In genomic region chr8:127243351-127243750, GRCm38 (mm10) we compare ENCODE assay signal across 24 mouse cellular contexts.
DNase-seq lines count a peak whose midpoint lies in the region; ATAC-seq and TF ChIP-seq lines count a peak whose summit lies in the region.
"Had no signal": no experiment of that assay in that cellular context is flagged by ENCODE, and none has a peak within 500 bp of the region (broad histone marks: within the 10 kb centered on the region; RNA-seq: fewer than 3 reads in every experiment).

No protein-coding gene starts in this region.

- 75% methylated on average over 4 of the region's 4 CpGs for WGBS in intestine, postnatal 0 days
- WGBS in intestine, embryonic 16.5 days = 86% methylated on average over 4 of the region's 4 CpGs

- no peaks in the 10 kb centered on the region for H3K9me3 ChIP-seq in intestine, postnatal 0 days (ENCODE audit: control insufficient read depth)
- no peaks in the 10 kb centered on the region for H3K9me3 ChIP-seq in intestine, embryonic 16.5 days (ENCODE audit: control insufficient read depth, low read length)
- H3K9me3 ChIP-seq: embryonic facial prominence, embryonic 12.5 days; embryonic facial prominence, embryonic 15.5 days; heart, embryonic 10.5 days; heart, embryonic 13.5 days had no signal

- TF ChIP-seq POLR2A in myocyte (IDR thresholded peaks at IDR 0.05; ENCODE audit: insufficient read length, low read depth) = no peak

- intact Hi-C loops in left cerebral cortex, adult 2 months (cut with DNase I) = no loop called here

- ATAC-seq in intestine, postnatal 0 days = peak; percentile 49; the same call in 1 of the 2 replicates
- ATAC-seq in intestine, embryonic 16.5 days = no peak
- ATAC-seq: forebrain, embryonic 14.5 days; hindbrain, postnatal 0 days; inflammation-experienced regulatory T-cells, adult 6 months; Patski had no signal

- no peak overlapping the region for H3K4me3 ChIP-seq in intestine, postnatal 0 days (ENCODE audit: low read depth, low read length)
- H3K4me3 ChIP-seq in intestine, embryonic 16.5 days (ENCODE audit: low read length) = no peak overlapping the region
- no peak overlapping the region for H3K4me3 ChIP-seq in myocyte
- H3K4me3 ChIP-seq in left cerebral cortex, adult 2 months = no peak overlapping the region
- H3K4me3 ChIP-seq: embryonic facial prominence, embryonic 12.5 days; embryonic facial prominence, embryonic 15.5 days; heart, adult 2 months; heart, embryonic 10.5 days; heart, embryonic 13.5 days had no signal

- H3K4me1 ChIP-seq in intestine, postnatal 0 days (replicated peaks; ENCODE audit: control insufficient read depth, insufficient read depth, low read length) = peaks cover 7% of the 10 kb centered on the region; the same call in 1 of the 2 replicates
- peaks cover 3% of the 10 kb centered on the region for H3K4me1 ChIP-seq in intestine, embryonic 16.5 days (ENCODE audit: control insufficient read depth, insufficient read depth, low read length)

- H3K9ac ChIP-seq in intestine, postnatal 0 days (ENCODE audit: low read depth, low read length) = no peak overlapping the region
- no peak overlapping the region for H3K9ac ChIP-seq in intestine, embryonic 16.5 days (ENCODE audit: low read depth, low read length)
- H3K9ac ChIP-seq: embryonic facial prominence, embryonic 12.5 days; embryonic facial prominence, embryonic 15.5 days; forebrain, postnatal 0 days; heart, embryonic 13.5 days; hindbrain, embryonic 14.5 days had no signal

- no peak overlapping the region for H3ac ChIP-seq in myocyte (ENCODE audit: control insufficient read depth, insufficient read length)

- no peaks in the 10 kb centered on the region for H3K36me3 ChIP-seq in intestine, postnatal 0 days (ENCODE audit: control insufficient read depth, insufficient read depth)
- H3K36me3 ChIP-seq in intestine, embryonic 16.5 days (ENCODE audit: control insufficient read depth, insufficient read depth, low read length) = no peaks in the 10 kb centered on the region
- no peaks in the 10 kb centered on the region for H3K36me3 ChIP-seq in myocyte (ENCODE audit: control insufficient read depth, insufficient read depth)
- H3K36me3 ChIP-seq: embryonic facial prominence, embryonic 12.5 days; embryonic facial prominence, embryonic 15.5 days; heart, embryonic 10.5 days; heart, embryonic 13.5 days had no signal

- TF ChIP-seq CTCF in intestine, postnatal 0 days (IDR thresholded peaks at IDR 0.05; ENCODE audit: low read depth) = no peak
- TF ChIP-seq CTCF in left cerebral cortex, adult 2 months (IDR thresholded peaks at IDR 0.05) = no peak

- DNase-seq in 3T3-L1 (ENCODE audit: low read depth, low spot score) (peak; percentile 58), NIH3T3 (ENCODE audit: low read depth) (peak; percentile 65)
- DNase-seq in left cerebral cortex, adult 2 months (ENCODE audit: extremely low spot score in 1 of 2, low spot score in 2 of 2) = no peak
- no peak for DNase-seq in cerebellum, adult 11-12 months
- DNase-seq: cerebellum, adult 2 months; cerebellum, adult 9-11 months; cerebellum, postnatal 25 days; forebrain, postnatal 0 days; gastrocnemius, postnatal 25 days; heart, adult 2 months; heart, postnatal 14 days; heart, postnatal 4 days had no signal

- no peak overlapping the region for H3K4me2 ChIP-seq in intestine, postnatal 0 days (replicated peaks; ENCODE audit: low read depth)
- no peak overlapping the region for H3K4me2 ChIP-seq in intestine, embryonic 16.5 days (ENCODE audit: low read depth, low read length)
- no peak overlapping the region for H3K4me2 ChIP-seq in myocyte (ENCODE audit: low read depth)
- H3K4me2 ChIP-seq: embryonic facial prominence, embryonic 12.5 days; embryonic facial prominence, embryonic 15.5 days; heart, embryonic 13.5 days; hindbrain, embryonic 14.5 days had no signal

- 0 out of 2 replicates have a peak overlapping the region, but pooled peaks have one; percentile 2 for H3K27ac ChIP-seq in intestine, postnatal 0 days (ENCODE audit: low read depth, low read length)
- H3K27ac ChIP-seq in intestine, embryonic 16.5 days (ENCODE audit: low read length) = no peak overlapping the region
- H3K27ac ChIP-seq in left cerebral cortex, adult 2 months = no peak overlapping the region
- H3K27ac ChIP-seq: embryonic facial prominence, embryonic 12.5 days; embryonic facial prominence, embryonic 15.5 days; heart, adult 2 months; heart, embryonic 10.5 days; heart, embryonic 13.5 days; hindbrain, embryonic 14.5 days; hindbrain, postnatal 0 days had no signal

- H3K79me2 ChIP-seq in myocyte (ENCODE audit: control insufficient read depth, insufficient read depth) = peaks cover 34% of the 10 kb centered on the region

- H3K27me3 ChIP-seq in intestine, postnatal 0 days (replicated peaks; ENCODE audit: control insufficient read depth, insufficient read depth, low read length) = no peaks in the 10 kb centered on the region
- H3K27me3 ChIP-seq in intestine, embryonic 16.5 days (replicated peaks; ENCODE audit: control insufficient read depth, insufficient read depth, low read length) = no peaks in the 10 kb centered on the region
- no peaks in the 10 kb centered on the region for H3K27me3 ChIP-seq in myocyte (ENCODE audit: control insufficient read depth, insufficient read depth, insufficient read length)
- H3K27me3 ChIP-seq: embryonic facial prominence, embryonic 12.5 days; embryonic facial prominence, embryonic 15.5 days; heart, embryonic 13.5 days; Patski had no signal

TF ChIP-seq in myocyte, 11 proteins besides CTCF, POLR2A, EP300 and RAD21:
- TF ChIP-seq E2F4 (IDR thresholded peaks at IDR 0.05; ENCODE audit: insufficient read depth) (no peak), USF1 (IDR thresholded peaks at IDR 0.05; ENCODE audit: low read depth) (no peak), MAX (IDR thresholded peaks at IDR 0.05; ENCODE audit: low read depth) (no peak), CEBPB (IDR thresholded peaks at IDR 0.05; ENCODE audit: insufficient read depth, poor library complexity, severe bottlenecking) (0 out of 2 replicates have a peak, but pooled peaks have one; percentile 12), TCF12 (IDR thresholded peaks at IDR 0.05; ENCODE audit: insufficient read depth, poor library complexity, severe bottlenecking) (no peak), TCF3 (IDR thresholded peaks at IDR 0.05; ENCODE audit: insufficient read length, low read depth) (no peak), SRF (IDR thresholded peaks at IDR 0.05; ENCODE audit: control insufficient read depth, insufficient read length, low read depth) (no peak), MYOD1 (IDR thresholded peaks at IDR 0.05; ENCODE audit: control insufficient read depth in 1 of 3, insufficient read length in 2 of 3, low read depth in 2 of 3) (no peak)

Comparison
In these comparisons a context has a peak if more than half of its experiments do, and no peak if none do; other contexts are left out.
1. DNase-seq: peak in 3T3-L1 (single experiment) and NIH3T3 (single experiment); none in left cerebral cortex, adult 2 months (0 of 2) and cerebellum, adult 11-12 months (single experiment).